Mouse (Mus musculus) c-Kit-positive CD71-negative TER-119-negative erythroid progenitor cells, embryonic 14.5 days (primary cell): Measurements from ENCODE around the gene Celsr1.

ENCODE experiments used
- DNase-seq: peaks from one replicate; pipeline ENCODE4 v3.0.0-alpha.2; 2013; ENCODE audit warnings: low read depth

The Celsr1 gene

GRCm38 (mm10) chr15:85994906-85995608 lies 38.5 kb downstream of the Celsr1 start:
- no peak for DNase-seq

- DNase-seq = no peak
Measured at GRCm38 (mm10) chr15:85993931-85994583, 39.5 kb downstream of the Celsr1 start.

- DNase-seq = no peak
Measured at GRCm38 (mm10) chr15:85993386-85993785, 40.2 kb downstream of the Celsr1 start.

- no peak for DNase-seq
Measured at GRCm38 (mm10) chr15:85992125-85992495, 41.5 kb downstream of the Celsr1 start.

GRCm38 (mm10) chr15:85991453-85992124 lies 42.0 kb downstream of the Celsr1 start:
- no peak for DNase-seq

- DNase-seq = no peak
Measured at GRCm38 (mm10) chr15:85990696-85991443, 42.7 kb downstream of the Celsr1 start.

- no peak for DNase-seq
Measured at GRCm38 (mm10) chr15:85987896-85988295, 45.7 kb downstream of the Celsr1 start.

GRCm38 (mm10) chr15:85986170-85986569 lies 47.4 kb downstream of the Celsr1 start:
- no peak for DNase-seq

- DNase-seq = no peak
Measured at GRCm38 (mm10) chr15:85985601-85986000, 48.0 kb downstream of the Celsr1 start.

- DNase-seq = no peak
Measured at GRCm38 (mm10) chr15:85983131-85983530, 50.4 kb downstream of the Celsr1 start.

GRCm38 (mm10) chr15:85982416-85982775 lies 51.2 kb downstream of the Celsr1 start:
- no peak for DNase-seq

GRCm38 (mm10) chr15:85981768-85982415 lies 51.7 kb downstream of the Celsr1 start:
- DNase-seq = peak; percentile 79

GRCm38 (mm10) chr15:85977086-85977485 lies 56.5 kb downstream of the Celsr1 start:
- DNase-seq = no peak

GRCm38 (mm10) chr15:85975746-85976145 lies 57.8 kb downstream of the Celsr1 start:
- DNase-seq = no peak

GRCm38 (mm10) chr15:85971596-85971995 lies 62.0 kb downstream of the Celsr1 start:
- DNase-seq = no peak

- DNase-seq = no peak
Measured at GRCm38 (mm10) chr15:85970441-85970840, 63.1 kb downstream of the Celsr1 start.

GRCm38 (mm10) chr15:85969707-85970153 lies 63.8 kb downstream of the Celsr1 start:
- no peak for DNase-seq

GRCm38 (mm10) chr15:85969291-85969690 lies 64.3 kb downstream of the Celsr1 start:
- DNase-seq = no peak

- no peak for DNase-seq
Measured at GRCm38 (mm10) chr15:85966032-85966431, 67.5 kb downstream of the Celsr1 start.

GRCm38 (mm10) chr15:85963279-85963840 lies 70.2 kb downstream of the Celsr1 start:
- no peak for DNase-seq

- DNase-seq = no peak
Measured at GRCm38 (mm10) chr15:85962691-85963090, 70.9 kb downstream of the Celsr1 start.

- DNase-seq = no peak
Measured at GRCm38 (mm10) chr15:85961651-85962050, 71.9 kb downstream of the Celsr1 start.
